Mouse (Mus musculus) cerebellum, postnatal 25 days (tissue): ENCODE data around the gene Opn1sw.
"Not testable (repeated sequence)": the region's sequence is repeated elsewhere in the genome, so short reads cannot be mapped to it uniquely, and the experiment has no call there.

Source experiments
- DNase-seq, 2 experiments: peaks; one replicate each; pipeline ENCODE4 v3.0.0; 2021; ENCODE audit warnings: mixed read lengths in 2 of 2

Opn1sw gene

DNA sequence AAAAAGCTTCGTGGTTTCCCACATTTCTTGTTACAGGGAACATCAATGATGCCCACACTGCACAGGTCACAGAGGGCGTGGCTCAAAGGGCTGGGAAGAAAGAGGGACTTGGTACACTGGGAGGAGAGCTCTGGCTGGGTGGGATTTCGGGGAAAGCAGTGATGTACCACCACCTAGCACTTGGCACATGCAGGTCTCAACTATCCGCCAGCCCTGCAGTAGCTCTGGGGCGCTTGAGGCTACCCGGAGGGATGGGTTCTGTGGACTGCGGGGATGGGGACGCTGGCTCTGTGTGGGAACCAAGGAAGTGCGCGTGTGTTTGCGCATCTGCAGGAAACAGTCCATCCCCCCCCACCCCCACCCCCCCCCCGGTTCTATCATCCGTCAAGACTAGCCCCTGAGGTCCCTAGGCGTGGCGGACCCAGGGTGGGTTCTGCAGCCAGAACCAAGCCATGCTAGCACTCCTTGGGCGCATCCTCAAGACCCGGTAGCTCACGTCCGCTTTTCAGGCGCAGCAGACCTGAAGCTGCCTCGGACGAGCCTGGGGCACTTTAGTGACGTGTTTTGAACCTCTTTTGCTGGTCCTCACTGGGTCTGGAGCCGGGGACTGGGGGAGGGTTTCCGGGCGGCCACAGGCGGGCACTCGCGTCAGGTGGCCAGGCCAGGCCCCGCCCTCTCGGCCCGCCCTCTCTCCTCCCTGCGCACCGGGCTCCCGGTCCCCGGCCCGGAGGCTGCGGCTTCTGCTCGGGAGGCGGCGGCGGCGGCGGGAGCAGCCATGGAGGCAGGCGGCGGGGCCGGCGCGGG is 7.8 kb upstream of the Opn1sw start, which contains the start of gene Ccdc136:
TSS of gene Ccdc136 (plus strand) at position 400 of the 804 bp plus-strand sequence.
- DNase-seq, result peak; percentile 90 to 94

DNA sequence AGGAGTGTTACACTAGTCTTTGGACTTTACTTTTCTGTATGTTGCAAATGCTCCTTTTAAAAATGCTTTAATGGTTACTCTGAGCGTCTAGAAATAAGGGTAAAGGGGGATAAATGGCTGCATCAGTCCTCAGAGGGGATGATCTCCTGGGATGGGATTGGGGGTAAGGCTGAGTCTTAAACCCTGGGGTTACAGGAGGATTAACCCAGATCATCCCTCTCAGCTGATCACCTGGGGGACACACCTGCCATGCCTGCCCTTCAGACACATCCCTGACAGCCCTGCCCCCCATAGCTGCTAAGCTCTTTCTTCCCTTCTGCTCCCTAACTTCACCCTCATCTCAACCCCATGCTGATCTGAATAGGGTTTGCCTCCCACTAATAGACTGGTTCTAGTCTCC is 6.0 kb upstream of the Opn1sw start:
- DNase-seq, result no peak

DNA sequence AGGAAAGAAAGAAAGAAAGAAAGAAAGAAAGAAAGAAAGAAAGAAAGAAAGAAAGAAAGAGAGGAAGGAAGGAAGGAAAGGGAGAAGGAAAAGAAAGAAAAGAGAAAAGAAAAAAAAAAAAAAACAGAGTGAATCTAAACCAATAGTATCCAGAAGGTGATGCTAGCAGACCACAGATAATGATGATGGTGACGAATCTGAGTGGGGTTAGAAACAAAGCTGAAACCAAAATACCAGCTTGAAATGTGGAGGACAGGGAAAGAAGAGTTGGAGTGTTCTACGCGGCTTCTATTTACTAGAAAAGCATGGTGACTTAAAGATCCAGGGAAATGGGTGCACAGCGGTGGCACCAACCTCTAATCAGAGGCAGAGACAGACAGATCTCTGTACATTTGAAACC is 3.5 kb upstream of the Opn1sw start:
- no peak for DNase-seq

DNA sequence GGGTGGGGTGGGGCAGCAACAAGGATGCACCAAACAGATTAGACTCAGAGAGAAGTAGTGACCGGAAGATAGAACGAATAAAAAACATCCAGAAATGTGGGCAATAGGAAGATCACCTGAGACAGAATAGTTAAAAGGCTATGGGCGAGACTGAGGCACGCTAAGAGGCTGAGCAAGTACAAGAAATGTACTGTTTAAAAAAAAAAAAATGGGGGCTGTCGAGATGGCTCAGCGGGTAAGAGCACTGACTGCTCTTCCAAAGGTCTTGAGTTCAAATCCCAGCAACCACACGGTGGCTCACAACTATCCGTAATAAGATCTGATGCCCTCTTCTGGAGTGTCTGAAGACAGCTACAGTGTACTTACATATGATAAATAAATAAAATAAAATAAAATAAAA is 3.0 kb upstream of the Opn1sw start:
- DNase-seq, result not testable (repeated sequence)

DNA sequence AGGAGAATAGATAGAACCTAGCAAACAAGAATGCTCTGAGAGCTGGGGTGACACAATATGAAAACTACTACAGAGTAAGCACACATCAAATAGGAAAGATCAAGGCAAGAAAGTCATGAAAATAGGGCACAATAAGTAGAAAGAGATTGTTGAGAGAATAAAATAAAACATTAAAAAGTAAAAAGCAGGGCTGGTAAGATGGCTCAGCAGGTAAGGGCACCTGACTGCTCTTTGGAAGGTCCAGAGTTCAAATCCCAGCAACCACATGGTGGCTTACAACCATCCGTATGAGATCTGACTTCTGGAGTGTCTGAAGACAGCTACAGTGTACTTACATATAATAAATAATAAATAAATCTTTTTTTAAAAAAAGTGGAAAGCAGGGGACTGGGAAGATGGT is 2.2 kb upstream of the Opn1sw start:
- DNase-seq, result not testable (repeated sequence)

DNA sequence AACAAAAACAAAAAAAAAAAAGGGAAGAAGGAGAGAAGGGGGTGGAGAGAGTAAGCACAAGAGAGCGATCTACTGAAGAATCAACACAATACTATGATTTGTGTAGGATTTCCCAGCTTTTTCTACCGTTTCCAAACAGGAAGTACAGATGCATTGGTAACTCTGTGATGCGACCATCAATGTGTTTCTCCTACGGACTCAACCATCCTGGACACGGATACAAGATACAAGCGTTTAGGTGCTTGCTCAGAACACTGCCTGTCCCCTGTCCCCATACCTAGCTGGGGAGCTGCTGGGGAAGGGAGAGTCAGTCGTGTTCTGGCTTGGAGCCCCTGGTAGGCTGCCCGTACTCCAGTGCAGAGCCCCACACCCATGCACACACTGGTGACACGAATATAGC is 1.2 kb upstream of the Opn1sw start:
- DNase-seq, result no peak

DNA sequence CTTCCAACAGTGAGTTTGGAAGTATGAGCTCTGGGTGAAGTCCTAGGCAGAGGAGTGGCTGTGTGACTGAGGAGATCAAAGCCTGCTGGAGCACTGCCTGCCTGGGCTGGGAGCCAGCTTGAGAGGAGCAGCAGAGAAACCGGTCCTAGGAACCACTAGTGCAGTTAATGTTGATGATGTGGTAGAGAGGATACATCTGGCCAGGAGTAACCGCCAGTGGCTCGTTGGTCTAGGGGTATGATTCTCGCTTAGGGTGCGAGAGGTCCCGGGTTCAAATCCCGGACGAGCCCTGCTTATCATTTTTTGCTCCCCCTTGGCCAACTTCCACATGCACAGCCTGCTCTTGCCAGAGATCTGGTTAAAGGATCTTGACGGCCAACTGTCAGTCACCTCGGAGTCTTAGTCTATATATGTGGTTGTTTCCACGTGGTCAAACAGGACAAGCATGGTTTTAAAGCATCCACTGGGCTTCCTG is 375 bp upstream of the Opn1sw start:
- DNase-seq, result peak; percentile 90 to 94

DNA sequence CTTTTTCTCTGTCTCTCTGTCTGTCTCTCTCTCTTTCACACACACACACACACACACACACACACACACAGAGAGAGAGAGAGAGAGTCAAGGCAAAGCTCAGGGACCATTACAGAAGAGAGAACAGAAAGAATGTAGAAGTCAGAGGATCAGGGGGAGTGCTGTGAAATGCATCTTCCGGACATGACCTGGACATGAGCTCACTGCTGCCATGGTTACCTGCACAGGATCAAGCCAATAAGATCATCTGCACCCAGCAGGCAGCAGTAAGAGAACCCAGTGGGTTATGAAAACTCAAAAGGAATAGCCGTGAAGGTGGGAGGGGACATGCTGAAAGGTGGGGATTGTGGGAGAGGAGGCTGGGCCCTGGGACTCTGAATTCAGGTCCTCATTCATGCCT is 5.8 kb downstream of the Opn1sw start:
- no peak for DNase-seq

DNA sequence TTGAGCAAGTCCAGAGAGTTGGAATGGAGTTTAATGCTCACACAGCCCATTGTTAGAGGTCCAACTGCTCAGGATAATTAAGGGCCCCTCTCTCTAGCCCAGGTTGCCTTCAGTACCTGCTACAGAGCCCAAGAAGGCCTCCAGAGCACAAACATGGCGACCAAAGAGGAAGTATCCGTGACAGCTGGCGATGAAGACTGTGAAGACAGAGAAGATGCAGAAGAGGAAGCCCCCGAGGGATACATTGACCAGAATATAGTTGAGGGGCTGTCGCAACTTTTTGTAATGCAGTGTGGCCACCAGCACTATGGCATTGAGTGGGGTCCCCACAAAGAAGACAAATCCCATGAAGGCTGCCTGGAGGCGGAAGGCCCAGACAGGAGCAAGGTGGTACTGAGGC is 8.3 kb downstream of the Opn1sw start:
- DNase-seq, result no peak

DNA sequence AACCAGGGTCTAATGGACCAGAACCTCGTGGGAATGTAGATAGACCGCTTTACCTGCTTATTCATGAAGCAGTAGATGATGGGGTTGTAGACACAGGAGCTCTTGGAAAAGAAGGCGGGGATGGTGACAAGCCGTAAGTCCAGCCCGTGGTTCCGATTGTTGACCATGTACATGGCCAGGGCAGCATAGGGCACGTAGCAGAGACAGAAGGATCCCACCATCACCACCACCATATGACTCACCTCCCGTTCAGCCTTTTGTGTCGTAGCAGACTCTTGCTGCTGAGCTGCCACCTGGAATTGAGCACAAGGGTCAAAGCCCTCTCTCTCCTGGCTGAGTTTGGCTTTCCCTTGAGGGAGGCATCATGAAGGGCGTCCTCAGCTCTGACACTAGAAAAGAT is 9.6 kb downstream of the Opn1sw start:
- DNase-seq, result no peak

DNA sequence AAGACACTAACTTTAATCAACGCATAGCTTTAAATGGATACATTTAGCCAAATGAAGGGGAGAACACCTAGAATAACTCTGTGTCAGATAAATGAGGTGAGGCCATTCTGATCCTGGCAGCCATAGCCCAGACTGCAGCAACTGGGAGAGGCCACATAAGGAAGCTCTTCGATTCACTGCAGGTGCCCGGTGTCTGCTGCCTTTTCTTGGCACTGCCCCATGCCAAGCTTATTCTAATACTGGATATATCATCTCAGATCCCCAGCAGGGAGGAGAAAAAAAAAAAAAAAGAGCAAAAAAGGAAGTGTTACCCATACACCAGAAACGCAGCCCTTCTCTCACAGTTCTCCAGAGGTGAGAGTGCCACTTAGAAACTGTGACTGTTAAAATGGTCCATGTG is 10.9 kb downstream of the Opn1sw start:
- peak; percentile 44 to 66 for DNase-seq

DNA sequence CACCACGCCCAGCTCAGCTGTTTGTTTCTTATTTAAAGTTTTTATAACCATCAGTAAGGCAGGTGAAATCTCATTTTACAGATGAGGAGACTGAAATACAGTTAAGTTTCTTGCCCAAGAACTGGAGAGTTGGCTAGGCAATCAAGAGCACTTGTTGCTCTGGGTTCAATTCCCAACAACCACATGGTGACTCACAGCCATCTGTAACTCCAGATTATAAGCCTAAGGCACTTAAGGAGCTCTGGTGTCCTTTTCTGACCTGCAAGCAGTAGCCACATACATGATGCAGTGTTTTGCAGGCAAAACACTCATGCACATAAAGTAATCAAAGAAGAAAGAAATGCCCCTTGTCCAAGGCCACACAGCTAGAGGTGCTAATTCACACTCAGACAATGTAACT is 23.0 kb downstream of the Opn1sw start:
- no peak for DNase-seq

DNA sequence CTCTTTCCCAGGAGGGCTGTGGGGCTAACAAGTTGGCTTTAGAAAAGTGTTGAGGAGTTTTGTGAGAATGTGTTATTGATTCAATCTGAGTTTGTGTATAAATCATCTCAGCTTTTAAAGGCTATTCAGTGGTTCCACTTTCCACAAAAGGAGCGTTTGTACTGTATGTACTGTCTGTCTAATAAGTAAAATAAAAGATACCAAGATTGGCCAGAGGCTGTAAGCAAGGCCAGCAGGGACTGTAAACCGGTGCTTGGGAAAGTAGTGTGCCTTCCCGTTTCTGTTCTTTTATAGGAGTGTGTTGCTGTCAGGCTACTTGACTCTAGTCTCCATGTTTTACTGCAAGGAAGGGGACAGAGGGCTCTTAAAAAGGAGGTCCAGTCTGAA is 25.1 kb downstream of the Opn1sw start:
- DNase-seq, result no peak

DNA sequence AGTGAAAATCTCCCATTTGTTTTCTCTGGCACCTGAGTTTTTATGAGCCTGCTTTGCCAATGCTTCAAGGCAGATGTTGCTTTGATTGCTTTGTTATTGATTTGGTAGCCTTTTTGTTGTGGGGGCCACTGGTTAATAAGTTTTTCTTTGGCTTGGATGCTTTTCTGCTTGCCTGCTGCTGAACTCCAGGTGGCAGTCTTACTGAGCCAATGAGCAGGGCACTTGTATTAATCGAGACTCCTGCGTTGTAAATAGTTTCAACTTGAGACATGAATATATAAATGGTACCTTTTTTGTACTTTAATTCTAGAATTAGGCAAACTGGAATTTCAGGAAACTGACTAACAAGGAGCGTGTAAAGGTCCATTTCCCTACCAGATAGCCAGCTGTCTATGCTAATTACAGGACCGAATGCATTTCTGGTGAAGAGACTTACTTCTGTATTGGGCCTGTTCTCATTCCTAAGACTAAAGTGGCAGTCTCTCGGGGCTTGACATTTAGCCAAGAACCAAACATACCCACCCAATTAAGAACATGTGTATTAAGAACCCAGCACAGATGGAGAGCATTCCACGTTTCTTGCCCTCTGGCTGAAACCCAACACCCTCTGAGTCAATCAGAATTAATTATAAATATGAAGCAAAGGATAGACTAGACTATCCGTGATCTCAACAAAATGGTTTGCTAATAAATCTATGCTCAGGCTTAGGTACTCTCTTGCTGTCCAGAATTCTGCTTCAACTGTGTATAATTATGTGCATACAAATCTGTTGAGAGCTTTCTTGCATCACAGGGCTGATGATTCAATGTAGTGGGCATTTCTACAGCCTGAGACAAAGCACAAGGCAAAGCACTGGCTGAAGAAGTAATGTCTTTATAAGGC is 25.8 kb downstream of the Opn1sw start:
- DNase-seq, result peak in 1 of 2 experiments; percentile 38

DNA sequence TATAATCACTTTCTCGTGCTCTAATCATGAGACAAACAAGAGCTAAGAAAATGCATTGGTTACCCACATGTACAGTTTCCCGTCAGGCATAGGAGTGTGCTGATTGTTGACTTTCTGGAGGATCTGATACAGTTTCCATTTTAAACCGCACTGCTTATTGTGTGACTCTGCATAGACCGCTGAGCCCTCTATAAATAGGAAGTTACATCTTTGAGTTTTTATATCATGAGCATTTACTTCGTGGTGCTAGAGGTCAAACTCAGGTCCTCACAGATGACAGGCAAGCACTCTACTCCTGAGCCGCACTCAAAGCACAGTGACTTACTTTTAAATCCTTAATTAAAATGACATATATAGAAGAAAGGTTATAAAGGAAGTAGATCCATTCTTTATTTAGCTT is 28.1 kb downstream of the Opn1sw start:
- DNase-seq, result no peak

DNA sequence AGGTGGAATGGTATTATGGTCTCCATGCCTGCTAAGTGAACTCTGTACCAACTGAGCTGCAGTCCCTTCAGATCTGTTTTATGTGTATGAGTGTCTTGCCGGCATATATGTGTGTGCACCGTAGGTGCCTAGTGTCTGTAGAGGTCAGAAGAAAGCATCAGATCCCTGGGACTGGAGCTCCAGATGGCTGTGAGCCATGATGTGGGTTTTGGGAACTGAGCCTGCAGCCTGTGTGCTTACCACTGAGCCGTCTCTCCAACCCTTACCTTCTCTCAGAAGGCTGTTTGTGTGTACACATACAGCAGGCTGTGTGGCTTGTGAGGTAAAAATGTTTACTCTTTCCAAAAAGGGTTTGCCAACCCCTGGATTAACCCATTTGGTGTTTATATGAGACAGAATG is 28.9 kb downstream of the Opn1sw start:
- peak in 1 of 2 experiments; percentile 44 for DNase-seq

DNA sequence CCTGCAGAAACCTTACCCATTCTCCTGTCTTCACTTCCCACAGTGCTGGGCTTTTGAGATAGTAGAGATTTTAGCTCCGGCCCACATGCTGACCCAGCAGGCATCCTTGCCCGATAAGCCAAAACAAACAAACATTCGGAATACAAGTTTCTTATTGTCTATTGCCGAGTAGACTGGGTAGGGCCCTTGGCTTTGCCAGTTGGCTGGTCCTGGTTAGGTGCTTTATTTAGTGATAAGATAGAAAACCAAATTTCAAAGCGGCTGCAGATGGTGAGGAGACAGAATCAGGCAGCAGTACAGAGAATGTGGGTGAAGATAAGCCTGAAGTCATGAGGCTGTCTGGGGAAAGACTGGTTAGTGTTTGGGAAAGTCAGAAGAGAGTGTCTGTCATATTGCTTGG is 35.5 kb downstream of the Opn1sw start:
- peak in 1 of 2 experiments; percentile 6 for DNase-seq

DNA sequence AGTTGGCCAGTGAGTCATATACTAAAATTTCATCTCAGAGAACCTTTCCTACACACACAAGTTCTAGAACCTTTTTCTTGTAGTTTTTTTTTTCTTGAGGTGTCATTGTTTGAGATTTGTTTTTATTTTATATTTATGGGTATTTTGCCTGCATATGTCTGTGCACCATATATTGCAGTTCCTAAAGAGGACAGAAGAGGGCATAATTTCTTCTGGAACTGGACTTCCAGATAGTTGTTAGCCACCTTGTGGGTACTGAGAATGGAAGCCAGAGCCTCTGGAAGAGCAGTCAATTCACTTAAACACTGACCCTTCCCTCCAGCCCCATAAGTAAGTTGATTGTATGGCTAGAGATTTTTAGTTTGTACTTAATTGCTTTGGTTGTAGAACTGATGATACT is 36.7 kb downstream of the Opn1sw start:
- no peak for DNase-seq

DNA sequence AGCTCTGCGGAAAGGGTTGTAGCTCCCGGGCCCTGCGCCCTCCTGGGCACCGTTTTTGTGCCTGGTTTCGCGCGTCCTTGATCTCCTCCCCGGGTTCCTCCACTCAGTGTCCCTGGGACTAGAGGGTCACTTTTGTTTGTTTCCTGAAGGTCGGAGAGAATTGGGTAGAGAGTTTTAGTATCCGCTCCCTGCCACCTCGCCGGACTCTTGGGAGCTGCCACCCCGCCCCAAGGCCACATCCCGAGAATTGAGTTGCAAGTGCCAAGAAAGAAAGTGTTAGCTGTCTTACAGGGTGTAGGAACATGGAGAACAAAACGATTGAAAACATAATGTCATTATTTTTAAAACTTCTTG is 39.9 kb downstream of the Opn1sw start:
- DNase-seq, result no peak

DNA sequence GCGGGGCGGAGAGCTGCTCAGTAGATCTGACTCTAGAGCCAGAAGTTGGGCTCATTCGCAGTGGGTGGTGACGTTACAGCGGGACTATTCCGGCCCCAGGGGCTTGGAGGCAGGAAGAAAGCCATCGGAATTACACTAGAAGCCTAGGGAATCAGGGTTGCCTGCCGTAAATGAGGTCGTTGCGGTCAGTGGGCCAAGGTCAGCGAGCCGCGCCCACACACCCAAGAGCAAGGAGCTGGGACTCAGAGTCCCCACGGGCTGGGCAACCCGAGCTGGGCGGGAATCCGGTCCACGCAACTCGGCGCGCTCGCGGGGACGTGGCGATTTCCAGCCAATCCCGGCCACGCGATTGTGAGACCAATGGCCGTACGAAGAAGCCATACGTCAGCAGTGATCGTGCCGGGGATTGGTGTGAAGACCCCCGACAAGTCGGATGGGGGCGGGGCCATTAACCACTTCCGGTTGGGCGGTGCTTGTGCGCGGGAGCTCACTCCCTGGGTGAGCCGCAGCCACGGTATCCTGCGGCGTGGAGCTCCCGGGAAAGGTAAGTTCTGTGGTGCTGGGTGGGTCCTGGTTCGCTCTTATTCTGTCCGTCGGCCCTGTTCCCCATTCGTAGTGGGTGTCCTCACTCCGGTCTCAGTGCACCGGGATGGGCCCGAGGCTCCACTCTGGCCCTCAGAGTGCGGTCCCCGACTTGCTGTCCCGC is 40.5 kb downstream of the Opn1sw start, which contains the start of gene Calu:
TSS of gene Calu (plus strand) at position 405 of the 706 bp plus-strand sequence.
- peak; percentile 99 to 100 for DNase-seq

DNA sequence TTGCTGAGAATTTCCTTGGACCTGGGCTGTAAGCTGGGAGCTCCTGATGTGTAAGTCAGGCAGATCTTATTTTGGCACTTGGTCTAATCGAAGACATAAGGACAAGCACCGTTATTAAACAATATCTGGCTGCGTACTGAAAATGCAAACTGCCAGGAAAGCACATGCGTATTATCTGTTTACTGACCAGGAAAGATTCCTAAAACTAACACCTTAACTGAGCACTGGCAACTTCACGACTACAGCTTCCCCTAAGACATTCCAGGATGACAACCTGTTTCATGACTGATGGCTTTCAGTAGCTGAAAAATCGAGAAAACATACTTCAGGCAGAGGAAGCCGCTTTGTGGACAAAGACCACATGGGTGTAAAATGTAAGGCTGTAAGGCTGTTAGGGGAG is 41.1 kb downstream of the Opn1sw start:
- no peak for DNase-seq

DNA sequence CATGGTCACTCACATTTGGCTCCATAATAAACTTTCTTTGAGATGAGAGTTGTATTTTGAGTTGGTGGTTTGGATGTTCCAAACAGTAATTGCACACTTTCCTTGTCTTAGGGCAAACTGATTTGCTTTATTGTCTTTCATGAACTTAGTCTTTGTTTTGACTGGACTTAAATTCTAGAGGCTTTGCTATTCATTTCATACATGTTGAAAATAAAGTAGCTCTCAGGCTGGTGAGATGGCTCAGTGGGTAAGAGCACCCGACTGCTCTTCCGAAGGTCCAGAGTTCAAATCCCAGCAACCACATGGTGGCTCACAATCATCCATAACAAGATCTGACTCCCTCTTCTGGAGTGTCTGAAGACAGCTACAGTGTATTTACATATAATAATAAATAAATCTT is 41.8 kb downstream of the Opn1sw start:
- not testable (repeated sequence) for DNase-seq

DNA sequence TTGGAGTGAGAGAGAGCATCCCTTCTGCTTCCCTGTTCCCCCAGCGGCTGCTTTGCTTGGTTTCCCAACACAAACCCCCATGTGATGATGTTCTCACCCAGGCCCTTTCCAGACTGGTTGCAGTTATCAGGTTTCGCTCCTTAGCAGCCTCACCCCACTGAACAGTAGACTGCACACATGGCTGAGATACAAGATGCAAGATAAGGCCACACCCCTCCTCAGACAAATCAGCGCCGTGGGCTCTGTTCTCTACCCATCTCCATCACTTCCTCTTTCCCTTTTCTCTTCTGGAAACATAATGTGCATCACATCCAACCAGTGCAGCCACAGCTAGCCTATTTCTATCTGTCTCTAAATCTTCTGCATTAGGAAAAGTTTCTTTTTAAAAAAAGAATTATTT is 58.8 kb downstream of the Opn1sw start:
- DNase-seq, result no peak
